Mouse (Mus musculus) lung, adult 2 months (tissue): Measurements from ENCODE around the gene Ptgdr2.

Experiments used
- CTCF ChIP-seq: fragments of 200-500 bp; IDR thresholded peaks from 2 replicates; pipeline ENCODE4 v1.5.1; 2011; ENCODE audit warnings: mild to moderate bottlenecking, low read length, control low read depth; ENCODE audit not compliant: insufficient read depth
- POLR2A ChIP-seq: fragments of 200-500 bp; IDR thresholded peaks from 2 replicates; pipeline ENCODE4 v1.6.1; 2011; ENCODE audit warnings: low read depth, mild to moderate bottlenecking, control low read depth, low read length, borderline replicate concordance; ENCODE audit errors: extremely low read depth

- TF ChIP-seq POLR2A (no peak), CTCF (peak; percentile 87)
Measured at GRCm38 (mm10) chr19:10907891-10908290, 29.1 kb upstream of the Ptgdr2 start.
